Mouse (Mus musculus) embryonic facial prominence, embryonic 15.5 days (tissue): ENCODE results near the gene 2310057N15Rik. TPM values are rescaled to one million over a fixed set of nuclear protein-coding genes. Genes with fewer than 3 reads are reported as not detected.

Experiments
- ATAC-seq: fragments of 200-750 bp; cut with Nextera tagmentation; 2 replicates; pipeline ENCODE4 v1.8.0; 2017; ENCODE audit warnings: low read depth, moderate TSS enrichment; ENCODE audit not compliant: insufficient number of reproducible peaks, low FRiP score, low TSS enrichment
- H3K27ac ChIP-seq: fragments of 300-500 bp; sonication (generic); replicated peaks from 2 replicates; pipeline ENCODE4 v1.5.1; 2015; ENCODE audit warnings: mild to moderate bottlenecking, inconsistent platforms
- H3K27me3 ChIP-seq: fragments of 300-500 bp; sonication (generic); 2 replicates; pipeline ENCODE4 v1.6.1; 2015; ENCODE audit warnings: inconsistent platforms
- H3K36me3 ChIP-seq: fragments of 300-500 bp; sonication (generic); 2 replicates; pipeline ENCODE4 v1.6.1; 2015; ENCODE audit warnings: mild to moderate bottlenecking, inconsistent platforms
- H3K4me1 ChIP-seq: fragments of 300-500 bp; sonication (generic); 2 replicates; pipeline ENCODE4 v1.6.1; 2015; ENCODE audit warnings: inconsistent platforms
- H3K4me2 ChIP-seq: fragments of 300-500 bp; sonication (generic); replicated peaks from 2 replicates; pipeline ENCODE4 v1.6.1; 2015; ENCODE audit warnings: mild to moderate bottlenecking, inconsistent platforms
- H3K4me3 ChIP-seq: fragments of 300-500 bp; sonication (generic); replicated peaks from 2 replicates; pipeline ENCODE4 v1.5.1; 2015; ENCODE audit warnings: mild to moderate bottlenecking, inconsistent platforms
- H3K9ac ChIP-seq: fragments of 300-500 bp; sonication (generic); 2 replicates; pipeline ENCODE4 v1.6.1; 2015; ENCODE audit warnings: inconsistent platforms
- H3K9me3 ChIP-seq: fragments of 300-500 bp; sonication (generic); replicated peaks from 2 replicates; pipeline ENCODE4 v1.6.1; 2016; ENCODE audit warnings: inconsistent platforms
- WGBS: fragments of 180-500 bp; shearing (Covaris S2); methylation state at CpG from one replicate; pipeline ENCODE4 v1.1.7; 2015; 5-methylcytosine and 5-hydroxymethylcytosine counted together
- polyA plus RNA-seq: library from polyadenylated mRNA; unstranded; fragments of >200 nt; fragmentation: Nextera tagmentation; extraction: Ambion mirVana; gene quantifications from 2 replicates; pipeline ENCODE4 v1.2.1, GENCODE M21; 2015

Gene 2310057N15Rik
- polyA plus RNA-seq, 1 experiment from 2014 or later: 0.24 TPM

- Histone ChIP-seq H3K9me3 (no peaks in the 10 kb centered on the region), H3K36me3 (no peaks in the 10 kb centered on the region), H3K27ac (no peak within 1 kb of the TSS), H3K27me3 (no peaks in the 10 kb centered on the region), H3K4me2 (no peak within 1 kb of the TSS), H3K9ac (no peak within 1 kb of the TSS), H3K4me1 (no peaks in the 10 kb centered on the region), H3K4me3 (no peak within 1 kb of the TSS)
- 68% methylated on average over 4 of the region's 4 CpGs for WGBS
- no peak for ATAC-seq
Observed at GRCm38 (mm10) chr16:88728812-88729275, 45.2 kb downstream of the 2310057N15Rik start, which contains the start of gene Krtap13-1. Krtap13-1 (plus strand) TSS chr16:88728862.

Other genes with a start within 250 kb of the 2310057N15Rik start
- 8.8 and 11.2 TPM in 2 replicates for gene Cldn8, start 211.0 kb downstream of the 2310057N15Rik start, polyA plus RNA-seq
- 0.91 and 1.5 TPM in 2 replicates for gene Krtap24-1, start 161.9 kb downstream of the 2310057N15Rik start, polyA plus RNA-seq
- not detected in 2 replicates for gene 2310079G19Rik, start 146.5 kb downstream of the 2310057N15Rik start, polyA plus RNA-seq
- 2.8 and 4.4 TPM in 2 replicates for gene Krtap26-1, start 126.4 kb downstream of the 2310057N15Rik start, polyA plus RNA-seq
- 0.28 TPM in 1 of 2 replicates, not detected in the other for gene Krtap27-1, start 102.5 kb downstream of the 2310057N15Rik start, polyA plus RNA-seq
- not detected in 2 replicates for gene 2310061N02Rik, start 66.2 kb downstream of the 2310057N15Rik start, polyA plus RNA-seq
- gene Krtap13-1, start 45.3 kb downstream of the 2310057N15Rik start, polyA plus RNA-seq: 1.1 and 1.6 TPM in 2 replicates
- 38.5 and 75.7 TPM in 2 replicates for gene Krtap13, start 22.6 kb downstream of the 2310057N15Rik start, polyA plus RNA-seq
- gene 2310034C09Rik, start 15.4 kb downstream of the 2310057N15Rik start, polyA plus RNA-seq: 66.3 and 107 TPM in 2 replicates
- 4.4 and 6.1 TPM in 2 replicates for gene Gm5965, start 3.7 kb upstream of the 2310057N15Rik start, polyA plus RNA-seq
- gene Gm20741, start 38.0 kb upstream of the 2310057N15Rik start, polyA plus RNA-seq: 37.2 and 90.3 TPM in 2 replicates
- 0.26 TPM in 1 of 2 replicates, not detected in the other for gene Krtap15, start 46.0 kb upstream of the 2310057N15Rik start, polyA plus RNA-seq
- gene Krtap14, start 51.9 kb upstream of the 2310057N15Rik start, polyA plus RNA-seq: 0.41 TPM in 1 of 2 replicates, not detected in the other
- not detected in 2 replicates for gene Krtap19-1, start 95.2 kb upstream of the 2310057N15Rik start, polyA plus RNA-seq
- not detected in 2 replicates for gene Krtap19-2, start 100.1 kb upstream of the 2310057N15Rik start, polyA plus RNA-seq
- gene Krtap19-3, start 103.8 kb upstream of the 2310057N15Rik start, polyA plus RNA-seq: not detected in 2 replicates
- gene Krtap19-4, start 110.9 kb upstream of the 2310057N15Rik start, polyA plus RNA-seq: not detected in 2 replicates
- gene Krtap19-5, start 122.3 kb upstream of the 2310057N15Rik start, polyA plus RNA-seq: not detected in 2 replicates
- 0.70 TPM in 1 of 2 replicates, not detected in the other for gene Krtap19-9b, start 158.1 kb upstream of the 2310057N15Rik start, polyA plus RNA-seq
- 0.29 and 0.30 TPM in 2 replicates for gene Krtap16-3, start 188.7 kb upstream of the 2310057N15Rik start, polyA plus RNA-seq
- gene Krtap22-2, start 236.6 kb upstream of the 2310057N15Rik start, polyA plus RNA-seq: 12.1 and 30.8 TPM in 2 replicates
- gene Gm10229, start 241.1 kb upstream of the 2310057N15Rik start, polyA plus RNA-seq: 12.6 and 33.0 TPM in 2 replicates